Mouse (Mus musculus) frontal cortex, adult (tissue): ENCODE results near the gene Mpzl3.
A peak's percentile ranks its signal among the peaks of the same experiment; 100 is the strongest.

Source experiments
- ATAC-seq: cut with Nextera tagmentation; 2 replicates; pipeline ENCODE4 v1.9.2; 2017; ENCODE audit warnings: mild to moderate bottlenecking, moderate library complexity, mixed read lengths; ENCODE audit not compliant: low TSS enrichment

The Mpzl3 gene

DNA sequence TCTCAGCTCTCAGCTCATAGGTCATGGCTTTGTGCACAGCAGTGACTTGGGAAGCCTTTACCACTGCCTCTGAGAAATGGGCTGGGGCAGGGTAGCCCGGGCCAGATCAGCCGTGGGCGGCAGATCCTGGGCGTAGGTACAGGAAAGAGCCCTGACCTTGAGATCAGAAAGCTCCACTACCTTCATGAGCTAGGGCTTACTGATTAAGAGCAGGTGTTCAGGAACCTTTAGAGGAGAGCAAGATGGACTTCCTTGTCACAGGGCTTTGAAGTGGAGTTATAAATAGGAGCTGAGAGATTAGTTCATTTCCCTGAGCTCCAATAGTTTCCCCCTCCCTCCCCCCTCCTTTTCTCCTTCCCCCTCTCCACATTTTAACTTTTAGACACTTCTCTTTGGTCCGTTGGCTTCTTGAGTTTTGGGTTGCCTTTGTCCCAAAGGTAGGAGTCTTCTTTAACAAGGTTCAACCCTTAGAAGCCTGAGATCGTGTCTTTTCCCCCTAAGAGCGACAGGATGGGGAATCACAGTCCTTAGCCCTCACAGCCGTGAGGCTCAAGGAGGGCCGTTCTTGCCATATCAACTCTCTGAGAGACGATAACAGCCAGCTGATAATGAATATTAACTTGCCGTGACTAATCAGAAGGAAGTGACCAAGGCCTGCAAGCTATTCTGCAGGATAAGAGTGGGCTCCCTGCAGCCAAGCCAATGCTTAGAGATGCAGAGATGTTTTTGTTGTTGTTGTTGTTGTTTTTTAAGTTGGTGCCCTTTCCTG is 48.4 kb downstream of the Mpzl3 start:
- ATAC-seq: no peak

DNA sequence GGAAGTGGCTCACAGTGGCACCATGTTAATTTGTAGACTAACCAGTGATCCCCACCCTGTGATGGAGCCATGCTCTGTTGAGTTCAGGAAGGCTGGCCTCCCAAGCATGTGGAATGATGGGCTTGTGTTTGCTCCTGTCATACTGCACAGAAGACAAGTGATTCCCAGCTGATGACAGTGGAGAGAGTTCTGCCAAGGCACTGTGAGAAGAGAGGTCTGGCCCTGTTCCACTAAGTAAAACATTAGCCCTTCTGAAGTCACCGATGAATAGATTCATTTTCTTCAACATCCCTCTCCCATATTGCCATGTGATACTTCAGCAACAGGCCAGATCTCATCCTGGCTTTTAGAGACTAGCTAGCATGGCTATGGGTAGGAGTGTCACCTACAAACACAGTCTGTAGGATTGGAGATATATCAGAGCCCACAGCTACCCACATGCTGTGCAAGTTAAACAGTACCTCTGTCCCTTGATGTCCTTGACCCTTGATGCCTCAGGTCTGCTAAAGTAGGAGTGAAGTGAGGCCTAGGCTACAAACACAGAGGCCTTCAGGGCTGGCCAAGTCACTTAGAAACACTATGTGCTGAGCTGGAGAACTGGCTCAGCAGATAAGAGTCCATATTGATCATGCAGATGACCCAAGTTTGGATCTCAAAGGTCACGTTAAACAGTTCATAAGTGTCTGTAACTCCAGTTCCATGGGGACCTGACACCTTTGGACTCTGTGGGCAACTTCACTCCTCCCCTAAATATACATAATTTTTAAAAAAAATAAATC is 50.8 kb downstream of the Mpzl3 start:
- no peak for ATAC-seq

DNA sequence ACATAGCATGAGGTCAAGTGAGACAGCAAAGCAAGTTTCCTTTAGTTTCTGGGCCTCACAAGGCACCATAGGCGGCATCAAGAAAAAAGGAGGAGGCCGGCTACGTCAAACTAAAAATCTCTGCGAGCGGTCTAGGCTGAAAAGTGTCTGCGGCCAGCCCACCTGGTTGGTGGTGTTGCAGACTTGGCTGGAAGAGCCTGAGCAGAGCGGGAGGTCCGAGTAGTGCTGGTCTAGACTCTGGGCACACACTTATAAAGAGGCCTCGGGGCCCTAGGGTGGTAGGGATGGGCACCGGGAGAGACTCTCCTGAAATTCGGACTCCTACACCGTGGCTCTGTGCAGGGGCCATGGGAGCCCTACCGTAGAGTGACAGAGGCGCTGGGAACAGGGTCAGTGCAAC is 60.7 kb downstream of the Mpzl3 start:
- peak; percentile 76 for ATAC-seq

DNA sequence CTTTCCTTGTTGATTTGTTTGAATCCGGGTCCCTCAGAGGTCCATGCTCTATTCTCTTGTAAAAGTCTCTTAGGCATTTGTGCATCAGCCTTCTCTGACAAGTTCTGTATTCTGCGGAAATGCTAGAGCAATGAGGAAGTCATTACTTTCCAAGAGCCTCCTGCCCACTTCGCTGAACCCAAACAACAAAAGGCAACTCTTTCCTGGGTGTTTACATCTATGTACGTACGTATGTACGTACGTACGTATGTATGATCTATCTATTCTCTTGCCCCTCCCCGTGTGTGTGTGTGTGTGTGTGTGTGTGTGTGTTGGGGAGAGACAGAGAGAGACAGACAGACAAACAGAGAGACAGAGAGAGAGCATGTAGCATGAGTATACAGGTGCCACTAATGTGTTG is 61.8 kb downstream of the Mpzl3 start:
- no peak for ATAC-seq

DNA sequence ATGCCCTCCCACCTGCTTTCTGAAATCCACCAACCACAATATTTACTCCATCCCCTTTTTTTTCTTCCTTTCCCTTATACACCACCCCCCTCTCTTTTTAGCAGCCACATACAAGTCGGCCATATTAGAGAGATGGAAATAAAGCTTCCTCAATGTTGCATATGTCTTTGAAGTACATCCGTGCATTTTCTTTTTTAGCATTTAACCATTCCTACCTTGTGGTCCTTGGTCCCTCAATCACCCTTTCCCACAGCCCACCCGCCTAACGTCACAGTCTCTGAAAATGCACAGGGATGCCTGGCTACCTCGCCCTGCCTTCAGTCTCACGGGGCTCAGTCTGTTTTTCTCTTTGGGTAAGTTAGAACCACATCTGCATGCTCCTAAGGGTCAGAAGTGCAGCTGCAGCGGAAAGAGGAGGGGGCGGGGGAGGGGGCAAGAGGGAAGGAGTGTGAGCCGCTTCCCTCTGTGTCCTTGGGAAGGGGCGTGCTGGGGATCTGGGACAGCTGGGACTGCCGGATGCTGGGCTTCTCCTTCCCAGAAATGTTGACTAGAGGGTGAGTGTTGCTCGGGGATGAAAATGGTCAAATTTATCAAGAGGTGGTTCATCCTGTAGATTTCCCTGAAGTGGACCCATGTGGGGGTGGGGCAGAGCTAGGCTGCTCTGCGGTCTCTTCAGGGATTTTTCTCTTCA is 62.9 kb downstream of the Mpzl3 start, which contains the start of gene Scn2b:
TSS of gene Scn2b (plus strand) at position 42 of the 691 bp plus-strand sequence.
- 0 out of 2 replicates have a peak, but pooled peaks have one; percentile 35 for ATAC-seq

DNA sequence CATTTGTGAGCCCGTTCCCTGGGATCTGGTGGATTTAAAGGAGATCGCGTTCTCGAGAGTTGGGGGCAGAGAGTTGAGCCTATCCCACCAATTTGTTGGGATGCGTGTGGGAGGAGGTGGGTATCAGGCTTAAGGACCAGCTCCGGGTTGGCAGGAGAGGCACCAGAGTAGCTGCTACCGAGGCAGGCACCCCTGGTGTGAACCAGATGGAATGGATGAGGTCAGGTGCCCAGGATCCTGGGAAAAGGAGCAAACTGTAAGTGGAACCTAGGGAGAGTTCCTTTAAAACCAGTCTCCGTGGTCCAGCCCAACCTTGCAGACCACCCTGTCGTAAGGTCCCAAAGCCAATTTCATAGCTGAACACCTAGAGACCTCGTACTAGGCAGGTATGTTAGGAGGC is 63.6 kb downstream of the Mpzl3 start:
- ATAC-seq: no peak

DNA sequence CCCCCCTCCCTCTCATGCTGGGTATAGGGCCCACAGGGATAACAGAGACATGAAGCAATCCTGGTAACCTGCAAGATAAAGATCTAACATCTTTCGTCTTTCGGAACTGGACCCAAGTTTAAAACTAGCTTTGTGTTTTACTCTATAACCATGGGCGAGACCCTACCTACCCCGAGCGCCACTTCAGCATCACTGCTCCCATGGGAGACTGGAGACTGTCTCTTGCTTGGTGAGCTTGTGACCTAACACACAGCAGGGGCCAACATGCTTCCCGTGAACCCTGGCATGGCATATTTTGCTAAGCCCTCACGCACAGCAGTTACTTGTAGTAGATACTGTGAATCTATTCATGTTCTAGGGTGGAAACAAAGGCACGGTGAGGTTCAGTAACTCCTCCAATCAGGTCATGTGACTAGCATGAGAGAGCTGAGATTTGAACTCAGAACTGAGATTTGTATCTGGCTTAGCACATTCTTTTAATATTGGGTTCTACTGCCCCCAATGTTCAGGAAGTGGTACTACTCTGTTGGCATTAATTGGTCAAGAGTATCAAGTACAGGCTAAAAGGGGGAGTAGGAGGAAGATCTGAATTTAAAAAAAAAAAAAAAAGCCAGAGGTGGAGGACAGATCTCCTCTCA is 64.4 kb downstream of the Mpzl3 start:
- no peak for ATAC-seq

DNA sequence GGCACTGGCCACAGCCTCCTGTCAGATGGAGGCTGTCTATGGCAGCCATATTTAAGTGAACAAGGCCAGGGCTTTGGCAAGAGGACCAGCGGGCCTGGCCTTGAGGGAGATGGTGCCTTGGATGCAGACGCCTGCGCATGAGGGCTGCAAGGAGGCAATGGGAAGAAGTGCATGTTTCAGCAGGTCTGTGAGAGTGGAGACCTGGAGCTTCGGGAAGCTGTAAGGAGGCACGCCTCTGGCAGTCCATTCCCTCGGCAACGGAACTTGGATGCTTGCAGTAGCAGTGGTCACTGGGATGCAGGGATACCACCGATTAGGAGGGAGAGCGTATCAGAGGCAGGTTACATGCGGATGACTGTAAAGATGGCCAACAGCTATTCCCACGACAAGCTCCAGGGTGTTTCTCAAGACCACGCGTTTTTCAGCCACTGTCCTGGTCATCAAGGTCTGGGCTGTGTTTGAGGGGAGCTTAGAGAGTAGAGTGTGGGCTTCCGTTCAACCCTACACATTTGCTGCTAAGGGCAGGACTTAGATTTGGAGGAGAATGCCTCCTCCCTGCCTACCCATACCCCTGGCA is 65.1 kb downstream of the Mpzl3 start:
- no peak for ATAC-seq

DNA sequence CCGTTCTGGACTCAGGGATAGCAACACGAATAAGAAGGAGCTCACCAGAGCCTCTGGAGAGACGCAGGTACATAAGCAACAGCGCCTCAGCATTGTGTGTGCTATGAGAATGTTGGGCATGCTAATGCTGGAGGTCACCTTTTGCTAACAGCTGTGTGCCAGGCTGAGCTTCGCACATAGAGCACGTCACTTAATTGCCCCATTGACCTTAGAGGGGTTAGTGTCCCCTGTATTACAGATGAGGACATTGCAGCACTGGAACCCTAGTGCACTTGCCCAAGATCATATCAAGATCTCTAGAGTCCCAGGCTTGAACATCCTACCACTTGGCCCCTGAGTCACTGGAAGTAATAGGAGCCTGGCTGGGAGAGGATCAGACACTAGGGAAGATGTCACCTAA is 65.6 kb downstream of the Mpzl3 start:
- no peak for ATAC-seq

DNA sequence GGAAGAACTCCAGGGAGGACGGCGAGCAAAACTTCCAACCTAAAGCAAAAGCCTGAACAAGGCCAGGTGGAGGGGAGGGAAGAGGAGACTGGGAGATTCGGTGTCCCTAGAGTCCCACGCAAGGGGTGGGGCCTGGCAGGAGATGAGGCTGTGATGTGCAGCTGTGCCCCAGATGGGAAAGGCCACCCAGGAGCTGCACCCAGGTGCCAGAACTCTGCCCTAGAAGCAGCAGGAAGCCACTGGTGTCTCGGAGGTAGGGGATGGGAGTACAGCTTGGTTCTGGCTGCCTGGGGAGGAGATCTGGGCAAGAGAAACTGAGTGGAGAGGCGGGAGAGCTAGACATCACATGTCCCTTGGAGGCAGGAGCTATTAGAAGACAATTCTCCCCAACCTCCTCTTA is 66.0 kb downstream of the Mpzl3 start:
- ATAC-seq: peak; percentile 48

DNA sequence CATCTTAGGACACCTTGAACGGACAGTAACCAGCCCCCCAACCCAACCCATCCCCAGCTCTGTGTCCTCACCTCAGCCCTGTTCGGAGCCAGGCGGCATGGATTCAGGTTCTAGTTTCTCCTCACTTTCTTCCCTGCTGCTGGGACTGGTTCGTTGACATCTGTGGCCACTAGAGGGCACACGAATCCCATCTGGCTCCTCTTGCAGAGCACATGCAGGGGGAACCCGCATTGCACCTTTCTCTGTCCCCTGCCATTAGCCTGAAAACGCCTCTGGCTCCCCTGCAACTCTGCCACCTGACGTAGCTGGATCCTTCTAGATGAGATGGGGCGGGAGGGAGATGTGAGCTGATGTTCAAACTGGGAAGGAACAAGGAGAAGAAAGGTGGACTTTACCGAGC is 66.8 kb downstream of the Mpzl3 start:
- ATAC-seq: peak; percentile 66

DNA sequence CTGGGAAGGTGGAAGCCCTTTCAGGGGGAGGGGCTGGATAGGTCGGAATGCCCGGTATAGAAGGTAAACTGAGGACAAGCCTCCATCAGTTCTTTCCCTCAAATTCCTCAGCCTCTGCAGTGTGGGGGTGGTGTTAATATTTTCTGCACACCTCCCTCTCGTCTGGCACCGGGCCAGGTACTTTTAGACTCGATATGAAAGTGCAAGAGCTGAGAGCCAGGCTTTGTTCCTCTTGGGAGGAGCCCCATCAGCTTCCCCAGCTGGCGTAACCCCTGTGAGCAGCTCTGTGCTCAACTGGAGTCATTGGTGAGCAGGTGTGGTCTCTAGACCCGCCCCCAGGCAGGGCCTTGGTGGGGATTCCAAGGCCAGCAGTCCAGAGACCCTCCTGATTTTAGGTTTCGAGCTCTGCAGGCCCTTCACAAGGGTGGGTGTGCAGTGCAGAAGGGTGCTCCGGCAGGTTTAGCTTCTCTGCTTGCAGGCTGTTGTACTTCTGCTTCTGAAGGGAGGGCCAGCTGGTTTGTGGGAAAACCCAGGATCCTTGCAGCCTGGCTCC is 67.3 kb downstream of the Mpzl3 start:
- peak; percentile 60 for ATAC-seq

DNA sequence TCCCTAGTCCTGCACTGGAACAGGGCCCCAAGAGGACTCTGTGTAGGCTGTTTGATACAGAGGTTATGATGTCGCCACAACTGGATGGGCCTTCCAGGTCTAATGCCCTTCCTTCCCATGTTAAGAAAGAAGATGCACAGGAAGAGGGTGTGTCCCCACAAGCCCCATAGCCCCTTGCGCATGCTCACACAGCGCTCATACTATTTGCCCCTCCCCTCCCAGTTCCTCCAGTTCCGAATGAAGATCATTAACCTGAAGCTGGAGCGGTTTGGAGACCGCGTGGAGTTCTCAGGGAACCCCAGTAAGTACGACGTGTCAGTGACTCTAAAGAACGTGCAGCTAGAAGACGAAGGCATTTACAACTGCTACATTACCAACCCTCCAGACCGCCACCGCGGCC is 70.2 kb downstream of the Mpzl3 start:
- ATAC-seq: no peak

DNA sequence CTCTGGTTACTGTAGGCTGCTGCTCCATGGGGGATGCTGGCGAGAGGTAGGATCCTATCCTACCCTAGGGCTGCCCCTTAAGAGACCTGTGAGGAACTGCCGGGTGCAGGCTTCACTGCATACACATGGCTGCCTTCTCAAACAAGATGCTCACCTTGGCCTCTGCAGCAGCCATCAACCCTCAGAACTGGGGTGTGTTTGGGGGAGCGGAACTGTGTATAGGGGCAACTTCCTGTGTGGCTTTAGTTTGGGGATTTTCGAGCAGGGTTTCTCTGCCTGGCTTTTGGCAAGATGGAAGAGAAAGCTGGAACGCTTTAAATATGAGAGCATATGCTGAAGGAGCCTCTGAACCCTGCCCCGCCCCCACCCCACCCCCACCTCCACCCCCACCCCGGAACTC is 72.0 kb downstream of the Mpzl3 start:
- ATAC-seq: no peak
